Mouse (Mus musculus) frontal cortex, postnatal 10 days (tissue): Measurements from ENCODE around the gene Klra4.
"Not testable (repeated sequence)": the region's sequence is repeated elsewhere in the genome, so short reads cannot be mapped to it uniquely, and the experiment has no call there.

ENCODE experiments used
- DNase-seq, 2 experiments: peaks; one replicate each; pipeline ENCODE4 v3.0.0; 2022; ENCODE audit warnings: low spot score in 2 of 2, mixed read lengths in 1 of 2

Gene Klra4

GRCm38 (mm10) chr6:130067171-130067570 is at the start of gene Klra4:
Klra4 (minus strand) TSS chr6:130067271.
- DNase-seq = not testable (repeated sequence)

DNA sequence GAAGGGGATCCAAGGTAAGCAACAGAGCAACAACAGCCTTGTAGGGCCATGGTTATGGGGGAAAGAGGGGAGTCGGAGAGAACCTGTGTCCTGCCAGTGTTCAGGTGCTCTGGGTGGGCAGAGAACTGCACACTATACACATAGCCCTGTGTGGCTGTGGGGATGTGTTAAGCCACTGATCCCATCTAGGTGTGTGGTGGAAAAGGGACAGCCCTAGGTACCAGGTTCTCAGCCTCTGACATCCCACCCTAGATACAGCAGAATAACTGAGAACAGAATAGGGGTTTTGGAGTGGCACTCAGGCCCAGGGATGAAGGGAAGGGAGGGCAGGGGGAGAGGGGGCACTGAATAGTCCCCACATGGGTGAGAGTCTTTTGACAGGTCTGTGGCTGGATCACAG is 43.4 kb upstream of the Klra4 start:
- no peak for DNase-seq

DNA sequence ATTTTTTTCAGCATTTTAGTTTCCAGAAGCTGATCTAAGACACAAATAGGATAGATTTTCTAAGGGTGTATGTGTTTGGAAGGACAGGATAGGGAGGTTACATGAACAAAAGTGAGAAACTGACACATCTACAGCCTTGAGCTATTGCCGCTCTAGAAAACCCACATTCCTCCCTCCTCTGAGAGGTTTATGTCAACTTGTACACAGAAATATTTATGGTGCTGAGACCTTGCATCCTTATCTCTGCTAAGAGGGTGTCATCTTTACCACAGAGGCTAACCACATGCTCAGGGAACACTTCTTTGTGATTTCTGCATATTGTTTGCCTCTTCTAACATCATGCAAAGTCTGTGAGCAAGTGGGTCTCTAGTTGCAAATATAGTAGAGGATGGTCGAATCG is 35.7 kb upstream of the Klra4 start:
- not testable (repeated sequence) for DNase-seq

DNA sequence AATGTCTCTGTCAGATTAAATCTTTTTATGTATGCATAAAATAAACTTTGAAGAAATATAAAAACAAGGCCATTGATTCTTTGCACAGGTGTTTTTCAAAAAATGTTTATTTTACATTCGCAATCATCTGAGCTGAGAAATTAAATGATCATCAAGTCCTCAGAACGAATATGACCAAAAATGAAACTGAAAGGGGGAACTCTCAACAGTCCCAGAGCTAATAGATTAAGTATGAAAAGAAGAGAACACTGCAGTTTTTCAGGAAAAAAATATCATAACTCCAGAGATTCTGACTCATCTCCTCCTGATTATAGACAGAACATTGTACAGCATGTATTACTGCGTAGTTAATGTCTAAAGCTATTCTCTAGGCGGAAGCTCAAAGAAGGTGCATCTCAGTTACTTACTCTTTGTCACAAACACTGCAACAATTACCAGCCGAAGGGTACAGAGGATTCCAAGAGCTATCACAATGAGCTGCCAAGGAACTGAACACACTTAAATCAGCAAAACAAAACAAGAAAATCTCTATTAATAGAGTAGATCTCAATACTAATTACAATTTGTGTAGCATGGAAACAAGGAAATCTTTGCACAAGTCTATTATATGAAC is 25.4 kb upstream of the Klra4 start:
- no peak for DNase-seq

DNA sequence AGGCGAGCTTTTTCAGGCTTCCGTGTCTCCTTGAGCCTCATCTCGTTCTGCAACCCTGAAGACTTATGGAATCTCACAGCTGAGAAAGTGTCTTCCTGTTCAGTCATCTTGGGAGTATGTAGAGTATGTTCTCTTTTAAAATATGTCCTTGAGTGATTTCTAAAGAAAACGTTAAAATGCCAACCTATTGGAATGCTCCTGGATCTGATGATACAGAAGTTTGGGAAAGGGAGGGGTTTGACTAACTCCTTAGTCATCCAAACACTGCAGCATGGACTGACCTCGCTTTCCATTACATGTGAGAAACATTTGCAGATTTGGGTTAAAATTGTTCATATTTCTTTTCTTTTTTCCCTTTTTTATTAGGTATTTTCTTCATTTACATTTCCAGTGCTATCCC is 1.9 kb downstream of the Klra4 start:
- no peak for DNase-seq

DNA sequence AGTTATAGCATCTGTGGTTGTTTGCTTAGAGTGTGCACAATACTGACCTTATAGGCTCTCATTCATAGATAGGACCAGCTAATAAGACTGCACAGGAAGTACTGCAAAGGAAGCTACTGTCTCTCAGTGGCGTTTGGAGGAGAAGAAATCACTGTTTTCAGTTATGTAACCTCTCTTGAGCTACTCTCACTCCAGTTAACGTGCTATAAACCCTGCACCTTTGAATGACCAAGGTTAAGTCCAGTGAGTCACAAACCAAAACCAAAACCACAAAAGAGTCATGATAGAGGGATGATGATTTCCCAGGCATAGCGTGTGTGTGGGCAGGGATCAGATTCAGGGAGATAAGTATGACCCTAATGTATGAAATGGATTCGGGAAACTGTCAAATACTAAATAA is 31.9 kb downstream of the Klra4 start:
- DNase-seq = not testable (repeated sequence)

- DNase-seq = not testable (repeated sequence)
Observed at GRCm38 (mm10) chr6:130031493-130032089, 35.5 kb downstream of the Klra4 start.

DNA sequence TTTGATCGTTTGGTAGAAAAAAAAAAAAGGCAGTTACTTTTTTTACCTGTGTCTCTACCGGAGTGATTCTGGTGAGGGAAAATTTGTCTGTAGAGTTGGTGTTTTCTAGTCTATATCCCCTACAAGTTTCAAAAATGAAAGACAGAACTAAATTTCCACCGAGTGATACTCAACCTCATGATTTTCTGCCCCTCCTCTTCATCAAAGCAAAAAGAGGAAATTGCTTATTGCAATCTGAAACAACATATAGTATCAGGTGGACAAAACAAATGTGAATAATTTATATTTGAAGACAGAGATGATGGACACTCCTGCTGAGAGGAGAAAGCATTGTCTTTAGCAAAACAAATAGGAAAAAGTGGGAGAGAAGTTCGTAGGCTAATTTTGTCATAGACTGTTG is 40.2 kb downstream of the Klra4 start, which contains the start of gene Klra6:
Klra6 (minus strand) TSS at position 101 of the 400 bp plus-strand sequence.
- no peak for DNase-seq
